Mouse (Mus musculus) E14TG2a.4 (cell line): ENCODE results near the gene Fndc8.

Experiments
- H3K27me3 ChIP-seq: 2 replicates; pipeline ENCODE4 v1.6.1; 2014; ENCODE audit warnings: low read length, control low read depth; ENCODE audit not compliant: insufficient read depth
- H3K36me3 ChIP-seq: 2 replicates; pipeline ENCODE4 v1.6.1; 2014; ENCODE audit warnings: low read length, control low read depth; ENCODE audit not compliant: insufficient read depth
- H3K4me1 ChIP-seq: replicated peaks from 2 replicates; pipeline ENCODE4 v1.6.1; 2014; ENCODE audit warnings: low read depth, low read length, control low read depth
- H3K4me3 ChIP-seq: replicated peaks from 2 replicates; pipeline ENCODE4 v1.5.1; 2014; ENCODE audit warnings: mild to moderate bottlenecking, low read length
- H3K9me3 ChIP-seq: 2 replicates; pipeline ENCODE4 v1.6.1; 2014; ENCODE audit warnings: low read length, control low read depth
- CTCF ChIP-seq: conservative IDR thresholded peaks from 2 replicates; pipeline ENCODE4 v1.5.1; 2014; ENCODE audit warnings: low read length
- NANOG ChIP-seq: IDR thresholded peaks from 2 replicates; pipeline ENCODE4 v1.6.1; 2014; ENCODE audit warnings: borderline replicate concordance, low read length, mixed read lengths
- POU5F1 ChIP-seq: IDR thresholded peaks from 2 replicates; pipeline ENCODE4 v1.6.1; 2014; ENCODE audit warnings: low read length, borderline replicate concordance

Gene Fndc8

DNA sequence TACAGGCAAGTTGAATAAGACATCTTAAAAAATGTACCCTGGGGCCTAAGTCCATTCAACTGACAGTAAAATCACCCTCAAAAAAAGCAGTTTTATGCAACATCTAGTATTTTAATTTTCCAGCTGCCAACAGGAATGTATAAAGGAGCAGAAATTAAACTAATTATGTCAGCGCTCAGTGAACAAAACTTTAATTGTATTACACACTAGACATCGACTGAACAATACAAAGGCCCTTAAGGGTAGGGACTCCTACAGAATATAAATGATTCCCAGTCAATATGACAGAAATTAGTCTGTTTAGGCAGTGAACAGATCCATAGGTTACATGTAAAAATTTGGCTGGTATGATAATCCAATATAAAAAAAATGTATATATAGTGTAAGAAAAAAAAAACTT is 28.9 kb upstream of the Fndc8 start:
- no peak overlapping the region for H3K4me3 ChIP-seq
- peaks cover 31% of the 10 kb centered on the region for H3K4me1 ChIP-seq
- peaks cover 4% of the 10 kb centered on the region; the same call in 1 of the 2 replicates for H3K27me3 ChIP-seq
- H3K9me3 ChIP-seq: no peaks in the 10 kb centered on the region
- no peak for TF ChIP-seq CTCF
- no peak for TF ChIP-seq NANOG
- no peak for TF ChIP-seq POU5F1
- H3K36me3 ChIP-seq: no peaks in the 10 kb centered on the region

DNA sequence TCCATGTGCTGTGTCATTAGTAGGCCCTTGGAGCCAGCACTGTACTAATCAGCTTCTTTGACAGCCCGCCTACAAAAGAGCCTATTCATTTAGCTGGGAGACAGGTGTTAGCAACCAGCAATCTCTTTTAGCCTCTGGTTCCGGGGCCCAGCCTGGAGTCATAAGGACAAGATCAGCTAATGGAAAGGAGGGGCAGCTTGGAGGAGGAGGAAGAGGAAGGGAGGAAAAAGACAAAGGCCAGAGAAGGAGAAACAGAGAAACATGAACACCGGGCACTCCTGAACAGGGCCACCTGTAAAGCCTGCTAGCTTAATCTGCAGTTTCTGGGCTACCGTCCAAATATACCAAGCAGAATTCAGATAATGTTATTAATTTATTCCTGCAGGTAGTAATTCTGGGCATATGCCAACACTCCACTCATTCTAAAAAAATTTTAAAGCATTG is 28.4 kb upstream of the Fndc8 start:
- H3K36me3 ChIP-seq: no peaks in the 10 kb centered on the region
- peaks cover 28% of the 10 kb centered on the region for H3K4me1 ChIP-seq
- H3K4me3 ChIP-seq: no peak overlapping the region
- no peaks in the 10 kb centered on the region for H3K9me3 ChIP-seq
- peaks cover 6% of the 10 kb centered on the region; the same call in 1 of the 2 replicates for H3K27me3 ChIP-seq
- no peak for TF ChIP-seq POU5F1
- TF ChIP-seq NANOG: no peak
- no peak for TF ChIP-seq CTCF

DNA sequence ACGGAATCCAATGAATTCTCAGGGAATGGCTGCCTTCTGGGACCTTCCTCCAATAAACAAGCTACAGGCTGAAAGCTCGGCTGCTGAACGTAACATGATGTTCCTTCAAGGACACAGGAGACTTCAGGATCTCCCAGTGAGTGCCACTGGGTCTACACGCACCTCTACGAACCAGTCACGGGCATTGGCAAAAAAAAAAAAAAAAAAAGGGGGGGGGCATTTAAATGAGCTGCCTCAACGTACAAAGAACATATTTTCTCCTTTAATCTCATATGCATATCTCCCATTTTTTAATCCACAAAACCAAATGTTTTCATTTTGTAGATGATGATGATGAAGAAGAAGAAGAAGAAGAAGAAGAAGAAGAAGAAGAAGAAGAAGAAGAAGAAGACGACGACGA is 26.0 kb upstream of the Fndc8 start:
- Histone ChIP-seq H3K9me3 (no peaks in the 10 kb centered on the region), H3K4me1 (peaks cover 30% of the 10 kb centered on the region), H3K27me3 (peaks cover 6% of the 10 kb centered on the region; the same call in 1 of the 2 replicates), H3K4me3 (no peak overlapping the region), H3K36me3 (no peaks in the 10 kb centered on the region)
- TF ChIP-seq POU5F1: no peak
- no peak for TF ChIP-seq CTCF
- no peak for TF ChIP-seq NANOG

DNA sequence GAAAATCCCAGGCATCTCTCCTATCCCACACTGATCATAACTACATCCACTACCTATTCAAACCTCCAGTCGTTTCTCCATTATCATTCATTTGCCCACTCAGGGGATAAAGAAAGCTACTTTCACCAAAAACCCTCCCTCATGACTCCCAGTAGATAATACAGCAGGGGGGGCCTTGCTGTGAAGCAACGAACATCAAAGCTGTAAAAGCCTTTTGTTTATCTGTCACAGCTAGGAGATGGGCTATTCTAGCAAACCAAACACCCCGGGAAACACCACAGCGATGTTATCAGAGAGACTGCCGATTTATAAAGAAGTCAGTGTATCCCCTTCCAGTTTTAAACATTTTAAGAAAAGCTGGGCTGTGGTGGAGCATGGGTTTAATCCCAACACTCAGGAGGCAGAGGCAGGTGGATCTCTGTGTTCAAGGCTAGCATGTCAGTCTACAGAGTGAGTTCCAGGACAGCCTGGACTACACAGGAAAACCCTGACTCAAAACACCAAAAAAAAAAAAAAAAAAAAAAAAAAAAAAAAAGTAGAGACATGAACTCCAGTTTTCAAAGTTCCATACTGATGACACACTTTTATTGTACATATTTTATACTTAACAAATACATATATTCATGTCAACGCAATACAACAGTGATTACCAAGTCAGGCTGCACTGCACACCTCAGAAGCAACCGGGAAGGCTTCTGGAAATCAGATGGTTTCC is 24.9 kb upstream of the Fndc8 start:
- no peak for TF ChIP-seq CTCF
- peak; percentile 90 for TF ChIP-seq NANOG
- no peak for TF ChIP-seq POU5F1
- Histone ChIP-seq H3K4me1 (peaks cover 31% of the 10 kb centered on the region), H3K27me3 (peaks cover 6% of the 10 kb centered on the region; the same call in 1 of the 2 replicates)

DNA sequence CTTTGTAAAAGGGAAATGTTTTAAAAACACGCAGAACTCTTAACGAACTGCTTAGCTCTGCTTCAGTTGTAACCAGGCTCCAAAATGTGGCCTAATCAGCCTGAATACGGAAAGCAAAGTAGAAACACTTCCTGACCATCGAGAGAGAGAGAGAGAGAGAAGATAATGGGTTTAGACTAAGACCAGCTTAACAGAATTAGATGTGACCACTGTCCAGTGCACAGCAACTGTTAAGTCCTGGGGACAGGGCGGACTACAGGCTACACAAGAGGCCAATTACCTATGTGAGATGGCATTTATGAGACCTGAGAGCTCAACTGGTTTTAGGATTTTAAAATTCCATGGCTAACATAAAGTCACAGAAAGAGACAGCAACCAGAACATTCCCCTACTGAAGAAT is 24.0 kb upstream of the Fndc8 start:
- no peak for TF ChIP-seq CTCF
- TF ChIP-seq POU5F1: no peak
- TF ChIP-seq NANOG: no peak
- Histone ChIP-seq H3K9me3 (no peaks in the 10 kb centered on the region), H3K4me1 (peaks cover 38% of the 10 kb centered on the region), H3K4me3 (no peak overlapping the region), H3K36me3 (no peaks in the 10 kb centered on the region), H3K27me3 (peaks cover 6% of the 10 kb centered on the region; the same call in 1 of the 2 replicates)

More for the DNA sequence above, 24.9 kb upstream of the Fndc8 start:
- Histone ChIP-seq H3K4me3 (no peak overlapping the region), H3K9me3 (no peaks in the 10 kb centered on the region), H3K36me3 (no peaks in the 10 kb centered on the region)

DNA sequence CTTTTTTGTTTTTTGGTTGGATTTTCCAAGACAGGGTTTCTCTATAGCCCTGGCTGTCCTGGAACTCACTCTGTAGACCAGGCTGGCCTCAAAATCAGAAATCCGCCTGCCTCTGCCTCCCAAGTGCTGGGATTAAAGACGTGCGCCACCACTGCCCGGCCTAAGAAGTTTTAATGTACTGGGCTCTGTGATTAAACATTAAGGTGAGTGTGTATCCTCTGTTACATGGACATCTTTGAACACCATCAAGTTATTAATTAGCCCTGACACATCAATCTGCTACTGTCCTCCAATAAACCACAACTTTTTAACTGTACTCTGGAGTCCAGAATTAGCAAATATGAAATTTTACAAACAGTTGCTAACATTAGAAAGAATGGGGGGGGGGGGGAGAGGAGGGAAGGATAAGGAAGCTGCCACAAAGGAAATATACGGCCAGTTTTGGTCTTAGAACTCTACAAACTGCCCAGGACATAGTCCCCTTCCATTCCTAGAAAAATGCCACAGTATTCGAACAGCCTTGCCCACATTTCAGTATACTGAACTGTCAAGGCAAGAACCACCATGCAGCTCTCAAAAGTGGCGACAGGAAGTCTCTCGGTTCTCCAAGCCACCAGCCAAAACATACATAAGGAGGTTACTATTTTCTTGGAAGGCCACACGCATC is 22.3 kb upstream of the Fndc8 start:
- Histone ChIP-seq H3K4me3 (peak overlapping the region; percentile 98), H3K36me3 (no peaks in the 10 kb centered on the region), H3K9me3 (no peaks in the 10 kb centered on the region), H3K4me1 (peaks cover 38% of the 10 kb centered on the region), H3K27me3 (peaks cover 6% of the 10 kb centered on the region; the same call in 1 of the 2 replicates)
- TF ChIP-seq NANOG: no peak
- TF ChIP-seq POU5F1: no peak
- TF ChIP-seq CTCF: no peak

DNA sequence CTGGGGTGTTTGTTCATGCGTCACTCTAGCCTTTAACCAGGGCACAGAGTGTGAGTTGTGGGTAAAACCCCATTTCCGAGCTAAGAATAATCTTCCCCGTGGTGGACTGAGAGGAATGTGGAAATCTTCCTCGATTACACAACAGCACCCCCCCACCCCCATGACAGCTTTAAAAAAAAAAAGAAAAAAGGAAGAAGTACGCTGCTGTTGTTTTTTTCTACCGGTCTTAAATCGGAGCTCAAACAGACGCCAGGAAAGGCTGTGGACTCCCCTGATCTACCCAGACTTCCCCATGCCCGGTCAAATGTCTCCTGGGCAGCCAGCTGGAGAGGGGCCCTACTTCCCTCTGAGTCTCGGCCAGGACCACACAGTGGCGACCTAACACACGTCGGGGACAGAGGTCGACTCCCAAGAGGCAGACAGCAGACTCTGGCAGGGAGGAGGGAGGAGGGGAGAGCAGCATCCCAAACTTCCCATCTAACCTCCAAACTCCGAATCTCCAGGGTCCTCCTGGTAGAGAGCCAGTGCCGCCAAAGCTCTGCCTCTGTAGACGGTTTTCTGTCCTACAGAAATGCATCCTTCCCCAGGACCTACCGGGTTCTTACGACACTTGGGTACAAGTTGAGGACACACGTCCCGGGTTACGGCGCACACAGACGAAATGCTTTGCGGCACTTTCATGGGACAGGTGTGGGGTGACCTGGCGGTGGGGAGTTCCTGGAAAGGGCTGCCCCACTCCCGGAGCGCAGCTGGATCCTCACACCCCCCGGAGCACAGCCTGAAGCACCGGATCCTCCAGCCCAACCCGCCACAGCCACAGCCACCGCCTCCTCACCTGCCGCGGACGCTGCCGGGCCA is 21.5 kb upstream of the Fndc8 start:
- Histone ChIP-seq H3K4me1 (peaks cover 45% of the 10 kb centered on the region), H3K4me3 (peak overlapping the region; percentile 98), H3K27me3 (peaks cover 6% of the 10 kb centered on the region; the same call in 1 of the 2 replicates), H3K36me3 (no peaks in the 10 kb centered on the region), H3K9me3 (no peaks in the 10 kb centered on the region)
- TF ChIP-seq POU5F1: no peak
- TF ChIP-seq CTCF: no peak
- no peak for TF ChIP-seq NANOG

DNA sequence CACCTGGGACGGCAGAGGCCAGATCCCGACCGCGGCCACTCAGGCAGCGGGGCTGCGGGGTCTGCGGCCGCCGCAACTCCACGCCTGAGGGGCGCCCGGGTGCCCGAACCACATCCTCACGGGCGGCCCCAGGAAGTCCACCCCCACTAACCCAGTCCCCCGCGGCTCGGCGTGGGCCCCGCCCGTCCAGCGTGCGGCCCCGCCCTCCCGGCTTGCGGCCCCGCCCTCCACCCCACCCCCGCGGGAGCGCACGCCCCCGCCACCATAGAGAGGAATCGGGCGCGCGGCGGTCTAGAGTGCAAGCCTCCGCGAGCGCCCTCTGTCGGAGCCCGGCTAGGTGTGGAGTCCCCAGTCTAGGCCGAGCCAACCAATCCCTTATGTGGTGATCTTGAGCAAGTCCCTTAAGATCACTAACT is 20.9 kb upstream of the Fndc8 start, which contains the start of gene Rffl:
TSS of gene Rffl (minus strand) at position 180 of the 416 bp plus-strand sequence.
- Histone ChIP-seq H3K27me3 (peaks cover 6% of the 10 kb centered on the region; the same call in 1 of the 2 replicates), H3K4me1 (peaks cover 48% of the 10 kb centered on the region), H3K9me3 (no peaks in the 10 kb centered on the region), H3K4me3 (peak within 1 kb of the TSS; percentile 98), H3K36me3 (no peaks in the 10 kb centered on the region)
- TF ChIP-seq POU5F1: no peak
- TF ChIP-seq CTCF: peak; percentile 28
